Mouse (Mus musculus): ENCODE results near the gene Dnajb14. TPM values are rescaled to one million over a fixed set of nuclear protein-coding genes. Genes with fewer than 3 reads are reported as not detected.

Dnajb14 gene
- polyA plus RNA-seq, 1 experiment from 2014 or later: 7.3 TPM

DNA sequence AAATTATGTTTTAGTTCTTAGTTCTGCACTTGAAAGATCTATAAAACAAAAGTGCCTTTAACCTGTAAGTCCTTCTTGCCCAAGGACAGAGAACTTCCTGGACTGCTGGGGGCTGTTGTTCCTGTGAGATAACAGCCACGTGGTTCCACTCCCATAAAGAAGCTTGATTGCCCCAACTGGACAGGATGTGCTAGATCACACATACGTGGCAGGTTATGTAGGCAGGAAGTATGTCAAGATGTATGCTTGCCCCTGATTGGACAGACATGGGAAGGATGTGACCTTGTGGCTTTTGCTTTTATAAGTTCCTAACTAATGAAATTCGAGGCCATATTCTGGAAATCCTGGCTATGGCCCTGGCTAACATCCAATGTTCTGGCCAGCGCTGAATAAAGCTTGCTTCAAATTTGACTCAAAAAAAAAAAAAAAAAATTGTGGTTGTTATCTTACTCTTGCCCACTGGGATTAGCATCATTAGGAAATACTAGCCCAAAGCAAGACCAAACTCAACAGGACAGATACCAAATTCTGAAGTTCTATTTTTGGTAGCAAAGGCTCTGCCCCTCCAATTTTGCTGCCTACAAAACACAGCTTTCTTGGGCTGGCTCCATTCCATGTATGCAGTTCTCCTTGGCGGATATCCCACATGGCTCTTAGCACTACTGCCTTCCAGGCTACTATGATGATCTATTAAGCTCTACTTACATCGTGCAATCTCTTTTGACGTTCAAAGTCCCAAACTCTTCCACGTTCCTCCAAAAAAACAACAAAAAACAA is 6.9 kb upstream of the Dnajb14 start:
- no peak for ATAC-seq (replicated peaks; ENCODE audit: extremely low read depth, insufficient read depth, low FRiP score)
- Histone ChIP-seq H3K4me2 (ENCODE audit: low read depth, low read length) (no peak overlapping the region), H3K27ac (ENCODE audit: low read length) (peak overlapping the region; percentile 24), H3K4me1 (ENCODE audit: control insufficient read depth, insufficient read depth, low read length) (peaks cover 5% of the 10 kb centered on the region; the same call in 1 of the 2 replicates), H3K9me3 (replicated peaks; ENCODE audit: control insufficient read depth, low read length) (no peaks in the 10 kb centered on the region), H3K9ac (ENCODE audit: low read length) (no peak overlapping the region), H3K36me3 (ENCODE audit: control insufficient read depth, insufficient read depth) (no peaks in the 10 kb centered on the region), H3K4me3 (ENCODE audit: low read length) (no peak overlapping the region), H3K27me3 (ENCODE audit: control insufficient read depth, insufficient read depth, low read length) (no peaks in the 10 kb centered on the region)
- WGBS: 54% methylated on average over 8 of the region's 8 CpGs

DNA sequence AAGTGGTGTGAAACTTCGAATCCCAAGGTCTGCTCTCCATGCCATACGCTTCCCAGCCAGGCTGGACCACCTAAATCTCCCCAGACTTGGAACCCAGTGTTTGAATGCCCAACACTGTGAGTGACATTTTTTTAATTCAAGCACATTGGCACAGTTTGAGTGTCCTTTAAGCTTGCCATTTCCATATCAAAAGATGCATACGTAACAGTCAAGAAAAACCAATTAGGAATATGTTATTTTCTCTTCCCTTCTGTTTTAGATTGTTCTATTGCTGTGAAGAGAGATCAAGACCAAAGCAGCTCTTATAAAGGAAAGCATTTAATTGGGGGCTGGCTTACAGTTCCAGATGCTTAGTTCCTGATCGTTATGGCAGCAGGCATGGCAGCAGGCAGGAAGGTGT is 6.0 kb upstream of the Dnajb14 start:
- Histone ChIP-seq H3K36me3 (ENCODE audit: control insufficient read depth, insufficient read depth) (no peaks in the 10 kb centered on the region), H3K4me1 (ENCODE audit: control insufficient read depth, insufficient read depth, low read length) (peaks cover 11% of the 10 kb centered on the region), H3K9ac (ENCODE audit: low read length) (no peak overlapping the region), H3K27ac (ENCODE audit: low read length) (no peak overlapping the region), H3K9me3 (replicated peaks; ENCODE audit: control insufficient read depth, low read length) (no peaks in the 10 kb centered on the region), H3K4me3 (ENCODE audit: low read length) (no peak overlapping the region), H3K4me2 (ENCODE audit: low read depth, low read length) (no peak overlapping the region), H3K27me3 (ENCODE audit: control insufficient read depth, insufficient read depth, low read length) (no peaks in the 10 kb centered on the region)
- no peak for ATAC-seq (replicated peaks; ENCODE audit: extremely low read depth, insufficient read depth, low FRiP score)
- 89% methylated on average over 4 of the region's 4 CpGs for WGBS

DNA sequence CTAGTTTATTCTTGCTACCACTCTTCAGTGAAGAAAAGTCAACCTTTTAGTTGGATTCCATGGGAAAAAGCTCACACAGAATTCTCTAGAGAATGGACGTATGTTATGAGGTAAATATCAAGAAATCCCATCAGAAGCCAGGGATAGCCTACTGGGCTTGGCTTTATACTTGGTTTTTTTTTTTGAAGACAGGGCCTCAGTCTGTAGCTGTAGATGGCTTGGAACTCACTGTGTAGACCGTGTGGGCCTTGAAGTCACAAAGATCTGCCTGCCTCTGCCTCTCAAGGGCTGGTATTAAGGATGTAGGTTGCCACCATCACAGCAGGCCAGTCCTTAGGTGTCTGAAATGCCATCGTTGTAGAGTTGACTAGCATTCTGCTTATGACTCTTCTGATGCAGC is 4.9 kb upstream of the Dnajb14 start:
- Histone ChIP-seq H3K4me2 (ENCODE audit: low read depth, low read length) (no peak overlapping the region), H3K9ac (ENCODE audit: low read length) (no peak overlapping the region), H3K4me1 (ENCODE audit: control insufficient read depth, insufficient read depth, low read length) (peaks cover 16% of the 10 kb centered on the region), H3K27ac (ENCODE audit: low read length) (no peak overlapping the region), H3K27me3 (ENCODE audit: control insufficient read depth, insufficient read depth, low read length) (no peaks in the 10 kb centered on the region), H3K9me3 (replicated peaks; ENCODE audit: control insufficient read depth, low read length) (no peaks in the 10 kb centered on the region), H3K36me3 (ENCODE audit: control insufficient read depth, insufficient read depth) (peaks cover 5% of the 10 kb centered on the region; the same call in 1 of the 2 replicates), H3K4me3 (ENCODE audit: low read length) (no peak overlapping the region)
- WGBS: 84% methylated on average over 3 of the region's 3 CpGs
- no peak for ATAC-seq (replicated peaks; ENCODE audit: extremely low read depth, insufficient read depth, low FRiP score)

DNA sequence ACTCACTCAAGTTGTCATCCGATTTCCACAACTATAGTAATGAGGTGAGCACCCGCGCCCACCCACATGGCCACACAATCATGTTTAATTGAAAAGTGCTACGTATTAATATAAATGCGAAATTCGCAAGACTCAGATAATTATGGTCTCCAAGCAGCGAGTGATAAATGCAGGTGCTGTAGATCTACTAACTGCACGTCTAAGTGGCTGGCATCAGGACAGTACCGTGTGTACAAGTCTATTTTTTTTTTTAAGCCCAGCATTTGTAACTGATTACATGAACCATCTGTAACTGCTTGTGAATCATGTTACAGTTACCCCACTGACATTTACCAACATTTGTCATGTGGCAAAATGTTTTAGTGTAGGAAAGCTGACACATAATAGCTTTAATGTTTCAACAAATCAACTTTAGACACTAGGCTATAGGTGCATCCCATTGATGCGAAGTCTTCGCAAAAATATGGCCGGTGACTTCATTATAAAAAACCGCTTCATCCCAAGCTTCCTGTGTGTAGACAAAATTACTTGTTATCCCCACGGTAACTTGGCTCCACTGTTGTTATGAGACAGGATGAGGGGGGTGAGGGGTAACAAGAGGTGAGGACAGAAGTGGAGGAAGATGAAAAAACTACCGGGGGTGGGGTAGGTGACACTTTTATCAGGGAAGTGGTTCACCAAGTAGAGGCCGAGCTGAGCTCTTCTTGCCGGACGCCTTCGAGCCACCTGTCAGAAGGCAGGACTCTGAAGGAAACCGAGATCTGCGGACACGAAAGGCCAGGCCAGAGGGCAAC is 3.9 kb upstream of the Dnajb14 start:
- WGBS: 36% methylated on average over 22 of the region's 22 CpGs
- 0 out of 2 replicates have a peak, but pooled peaks have one; percentile 3 for ATAC-seq (replicated peaks; ENCODE audit: extremely low read depth, insufficient read depth, low FRiP score)
- peaks cover 19% of the 10 kb centered on the region for H3K4me1 ChIP-seq (ENCODE audit: control insufficient read depth, insufficient read depth, low read length)

DNA sequence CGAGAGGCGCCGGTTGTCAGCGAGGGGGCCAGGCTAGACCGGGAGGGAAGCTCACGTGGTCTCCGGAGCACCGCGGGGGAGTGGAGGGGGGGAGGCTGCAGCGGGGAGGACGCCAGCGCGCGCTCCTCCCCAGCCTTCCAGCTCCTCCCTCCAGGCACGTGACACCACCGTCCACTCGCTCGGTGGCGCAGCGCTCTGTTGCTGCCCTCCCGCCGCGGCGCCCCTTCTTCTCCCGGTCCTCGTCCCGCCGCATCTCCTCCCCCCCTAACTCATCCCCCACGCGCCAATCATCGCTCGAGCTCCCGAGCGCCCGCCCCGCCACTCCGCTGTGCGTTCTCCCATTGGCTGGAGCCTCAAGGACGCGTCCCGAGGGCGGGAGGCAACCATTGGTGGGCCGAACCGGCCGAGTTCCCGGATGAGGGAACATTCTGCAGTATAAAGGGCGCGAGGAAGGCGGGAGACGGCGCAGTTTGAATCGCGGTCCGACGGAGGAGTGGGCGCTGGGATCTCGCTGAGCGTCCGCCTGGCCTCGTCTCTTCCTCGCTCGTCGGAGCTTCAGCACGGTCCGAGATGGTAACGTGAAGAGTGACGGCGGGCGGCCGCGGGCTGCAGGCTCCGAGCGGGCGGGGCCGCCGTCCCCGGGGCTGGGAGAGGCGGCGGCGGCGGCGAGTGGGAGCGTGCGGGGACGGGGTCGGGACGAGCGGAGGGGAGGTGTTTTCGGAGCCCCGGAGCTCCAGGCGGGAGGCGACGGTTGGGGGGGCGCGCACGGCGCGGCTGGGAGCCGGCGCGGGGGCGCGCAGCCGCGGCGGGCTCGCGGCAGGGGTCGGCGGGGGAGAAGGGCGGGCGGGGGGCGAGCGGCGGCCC is 3.1 kb upstream of the Dnajb14 start, which contains the start of gene H2afz:
Gene H2afz, plus strand, starts transcription at position 364 of the 864 bp plus-strand sequence.
- Histone ChIP-seq H3K36me3 (ENCODE audit: control insufficient read depth, insufficient read depth) (peaks cover 5% of the 10 kb centered on the region; the same call in 1 of the 2 replicates), H3K27ac (ENCODE audit: low read length) (peak within 1 kb of the TSS; percentile 96), H3K9me3 (replicated peaks; ENCODE audit: control insufficient read depth, low read length) (no peaks in the 10 kb centered on the region), H3K4me2 (ENCODE audit: low read depth, low read length) (peak within 1 kb of the TSS; percentile 76), H3K4me3 (ENCODE audit: low read length) (peak within 1 kb of the TSS; percentile 78), H3K4me1 (ENCODE audit: control insufficient read depth, insufficient read depth, low read length) (peaks cover 24% of the 10 kb centered on the region), H3K27me3 (ENCODE audit: control insufficient read depth, insufficient read depth, low read length) (no peaks in the 10 kb centered on the region), H3K9ac (ENCODE audit: low read length) (peak within 1 kb of the TSS; percentile 91)
- under 1% methylated on average over 98 of the region's 115 CpGs for WGBS
- peak; percentile 92 for ATAC-seq (replicated peaks; ENCODE audit: extremely low read depth, insufficient read depth, low FRiP score)

More for the DNA sequence above, 3.9 kb upstream of the Dnajb14 start:
- peak overlapping the region; percentile 94 for H3K27ac ChIP-seq (ENCODE audit: low read length)
- peaks cover 5% of the 10 kb centered on the region; the same call in 1 of the 2 replicates for H3K36me3 ChIP-seq (ENCODE audit: control insufficient read depth, insufficient read depth)
- H3K4me2 ChIP-seq (ENCODE audit: low read depth, low read length): peak overlapping the region; percentile 70
- peak overlapping the region; percentile 82 for H3K9ac ChIP-seq (ENCODE audit: low read length)
- H3K27me3 ChIP-seq (ENCODE audit: control insufficient read depth, insufficient read depth, low read length): no peaks in the 10 kb centered on the region
- peak overlapping the region; percentile 78 for H3K4me3 ChIP-seq (ENCODE audit: low read length)
- no peaks in the 10 kb centered on the region for H3K9me3 ChIP-seq (replicated peaks; ENCODE audit: control insufficient read depth, low read length)

DNA sequence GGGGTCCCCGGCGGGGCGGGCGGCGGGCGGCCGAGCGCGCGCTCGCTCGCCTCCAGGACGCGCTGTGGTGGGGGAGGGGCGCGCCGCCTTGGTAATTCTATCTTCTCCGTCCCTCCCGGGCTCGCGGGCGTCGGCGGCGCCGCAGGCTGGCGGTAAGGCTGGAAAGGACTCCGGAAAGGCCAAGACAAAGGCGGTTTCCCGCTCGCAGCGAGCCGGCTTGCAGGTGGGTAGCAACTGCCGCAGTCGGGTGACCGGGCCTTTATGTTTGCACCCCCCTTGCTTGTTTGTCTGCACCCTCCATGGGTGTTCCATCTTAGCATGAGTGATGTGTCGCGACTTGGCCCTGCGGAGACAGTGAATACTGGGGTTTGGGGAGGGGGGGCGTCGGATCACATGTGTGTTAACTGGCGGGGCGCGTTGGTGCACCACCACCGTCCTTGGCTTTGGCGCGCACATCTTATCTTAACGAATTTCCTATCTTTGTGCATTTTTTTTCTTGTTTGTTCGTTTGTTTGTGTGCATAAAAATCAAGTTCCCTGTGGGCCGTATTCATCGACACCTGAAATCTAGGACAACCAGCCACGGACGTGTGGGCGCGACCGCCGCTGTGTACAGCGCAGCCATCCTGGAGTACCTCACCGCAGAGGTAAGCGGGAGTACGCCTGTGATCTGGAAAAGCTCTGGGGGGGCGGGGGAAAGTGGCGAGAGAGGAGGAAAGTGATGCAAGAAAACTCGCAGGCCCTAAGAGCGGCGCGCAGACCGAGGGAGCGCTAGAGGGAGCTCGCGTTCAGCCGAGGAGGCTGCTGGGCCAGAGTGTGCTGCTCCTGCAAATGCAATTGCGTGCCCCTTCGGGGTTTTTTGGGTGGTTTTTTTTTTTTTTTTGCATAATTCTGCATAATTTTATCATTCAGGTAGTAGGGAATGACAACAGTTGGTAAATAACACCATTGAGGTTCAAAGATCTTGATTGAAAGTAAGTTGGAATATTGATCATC is 2.2 kb upstream of the Dnajb14 start:
- peak overlapping the region; percentile 96 for H3K27ac ChIP-seq (ENCODE audit: low read length)
- ATAC-seq (replicated peaks; ENCODE audit: extremely low read depth, insufficient read depth, low FRiP score): peak; percentile 29
- H3K36me3 ChIP-seq (ENCODE audit: control insufficient read depth, insufficient read depth): peaks cover 5% of the 10 kb centered on the region; the same call in 1 of the 2 replicates
- H3K4me1 ChIP-seq (ENCODE audit: control insufficient read depth, insufficient read depth, low read length): peaks cover 23% of the 10 kb centered on the region
- peak overlapping the region; percentile 78 for H3K4me3 ChIP-seq (ENCODE audit: low read length)
- peak overlapping the region; percentile 91 for H3K9ac ChIP-seq (ENCODE audit: low read length)
- no peaks in the 10 kb centered on the region for H3K9me3 ChIP-seq (replicated peaks; ENCODE audit: control insufficient read depth, low read length)
- H3K27me3 ChIP-seq (ENCODE audit: control insufficient read depth, insufficient read depth, low read length): no peaks in the 10 kb centered on the region
- under 1% methylated on average over 74 of the region's 74 CpGs for WGBS
- H3K4me2 ChIP-seq (ENCODE audit: low read depth, low read length): peak overlapping the region; percentile 76

DNA sequence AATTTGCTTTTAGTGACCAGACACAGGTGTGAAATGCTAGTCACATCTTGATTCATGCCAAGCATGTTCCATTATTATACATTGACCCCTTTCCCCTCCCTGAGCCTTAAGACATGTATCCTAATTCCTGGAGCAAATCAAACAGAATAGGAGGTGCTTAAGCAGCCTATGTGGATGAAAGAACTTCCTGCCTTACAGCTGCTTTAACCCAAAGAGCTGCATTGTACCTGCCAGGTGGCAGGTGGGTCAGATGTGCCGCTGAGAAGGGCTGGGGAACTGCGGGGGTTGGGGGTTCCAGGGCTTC is 390 bp upstream of the Dnajb14 start:
- WGBS: 0% methylated on average over 2 of the region's 2 CpGs
- Histone ChIP-seq H3K27me3 (ENCODE audit: control insufficient read depth, insufficient read depth, low read length) (no peaks in the 10 kb centered on the region), H3K27ac (ENCODE audit: low read length) (peak overlapping the region; percentile 99), H3K4me1 (ENCODE audit: control insufficient read depth, insufficient read depth, low read length) (peaks cover 18% of the 10 kb centered on the region), H3K4me3 (ENCODE audit: low read length) (peak overlapping the region; percentile 98), H3K9me3 (replicated peaks; ENCODE audit: control insufficient read depth, low read length) (no peaks in the 10 kb centered on the region), H3K36me3 (ENCODE audit: control insufficient read depth, insufficient read depth) (peaks cover 5% of the 10 kb centered on the region; the same call in 1 of the 2 replicates), H3K9ac (ENCODE audit: low read length) (peak overlapping the region; percentile 100), H3K4me2 (ENCODE audit: low read depth, low read length) (peak overlapping the region; percentile 89)
- ATAC-seq (replicated peaks; ENCODE audit: extremely low read depth, insufficient read depth, low FRiP score): no peak

All from heart, embryonic 16.5 days (tissue).